Mouse (Mus musculus) heart, embryonic 13.5 days (tissue): ENCODE data around the gene Gclc. TPM values are rescaled to one million over a fixed set of nuclear protein-coding genes. Genes with fewer than 3 reads are reported as not detected.

Experiments used
- ATAC-seq: fragments of 200-750 bp; cut with Nextera tagmentation; 2 replicates; pipeline ENCODE4 v1.8.0; 2017; ENCODE audit warnings: moderate TSS enrichment; ENCODE audit not compliant: insufficient number of reproducible peaks, low FRiP score, low TSS enrichment; ENCODE audit errors: extremely low read depth
- H3K27ac ChIP-seq: fragments of 300-500 bp; sonication (generic); replicated peaks from 2 replicates; pipeline ENCODE4 v1.5.1; 2015; ENCODE audit warnings: moderate library complexity, mild to moderate bottlenecking, inconsistent platforms
- H3K27me3 ChIP-seq: fragments of 300-500 bp; sonication (generic); replicated peaks from 2 replicates; pipeline ENCODE4 v1.6.1; 2015; ENCODE audit warnings: mild to moderate bottlenecking, inconsistent platforms
- H3K36me3 ChIP-seq: fragments of 300-500 bp; sonication (generic); 2 replicates; pipeline ENCODE4 v1.6.1; 2015; ENCODE audit warnings: mild to moderate bottlenecking, inconsistent platforms
- H3K4me1 ChIP-seq: fragments of 300-500 bp; sonication (generic); 2 replicates; pipeline ENCODE4 v1.6.1; 2015; ENCODE audit warnings: inconsistent platforms
- H3K4me2 ChIP-seq: fragments of 300-500 bp; sonication (generic); 2 replicates; pipeline ENCODE4 v1.6.1; 2015; ENCODE audit warnings: inconsistent platforms, mild to moderate bottlenecking, moderate library complexity
- H3K4me3 ChIP-seq: fragments of 300-500 bp; sonication (generic); 2 replicates; pipeline ENCODE4 v1.5.1; 2015; ENCODE audit warnings: moderate library complexity, mild to moderate bottlenecking, inconsistent platforms
- H3K9ac ChIP-seq: fragments of 300-500 bp; sonication (generic); 2 replicates; pipeline ENCODE4 v1.6.1; 2015; ENCODE audit warnings: inconsistent platforms, mild to moderate bottlenecking, moderate library complexity
- H3K9me3 ChIP-seq: fragments of 300-500 bp; sonication (generic); 2 replicates; pipeline ENCODE4 v1.6.1; 2016; ENCODE audit warnings: inconsistent platforms
- whole genome bisulfite sequencing: fragments of 180-500 bp; shearing (Covaris S2); methylation state at CpG from one replicate; pipeline ENCODE4 v1.1.7; 2015; ENCODE audit warnings: mixed read lengths; 5-methylcytosine and 5-hydroxymethylcytosine counted together
- polyA plus RNA-seq: library from polyadenylated mRNA; unstranded; fragments of >200 nt; fragmentation: Nextera tagmentation; extraction: Ambion mirVana; gene quantifications from 2 replicates; pipeline ENCODE4 v1.2.1, GENCODE M21; 2015

The Gclc gene
- polyA plus RNA-seq, 1 experiment from 2014 or later: 7.6 TPM

DNA sequence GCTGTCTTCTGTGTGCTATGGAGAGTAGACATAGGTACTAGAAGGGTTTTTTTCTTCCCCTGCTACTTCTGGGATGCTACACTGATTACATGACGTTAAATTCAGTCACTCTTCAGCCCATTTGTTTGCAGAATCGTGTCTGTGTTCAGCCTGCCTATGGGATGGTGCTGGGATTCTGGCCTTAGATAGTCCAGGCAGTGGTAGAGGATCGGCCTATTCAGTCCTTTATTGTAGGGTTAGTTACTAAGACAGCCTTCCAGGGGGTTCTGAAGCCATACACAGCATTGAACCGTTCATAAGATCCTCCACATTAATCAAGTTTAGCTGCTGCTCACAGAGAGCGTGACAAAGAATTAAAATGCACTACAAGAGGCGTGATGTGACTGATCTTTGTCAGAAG is 16.6 kb downstream of the Gclc start:
- 80% methylated on average over 6 of the region's 6 CpGs for WGBS

DNA sequence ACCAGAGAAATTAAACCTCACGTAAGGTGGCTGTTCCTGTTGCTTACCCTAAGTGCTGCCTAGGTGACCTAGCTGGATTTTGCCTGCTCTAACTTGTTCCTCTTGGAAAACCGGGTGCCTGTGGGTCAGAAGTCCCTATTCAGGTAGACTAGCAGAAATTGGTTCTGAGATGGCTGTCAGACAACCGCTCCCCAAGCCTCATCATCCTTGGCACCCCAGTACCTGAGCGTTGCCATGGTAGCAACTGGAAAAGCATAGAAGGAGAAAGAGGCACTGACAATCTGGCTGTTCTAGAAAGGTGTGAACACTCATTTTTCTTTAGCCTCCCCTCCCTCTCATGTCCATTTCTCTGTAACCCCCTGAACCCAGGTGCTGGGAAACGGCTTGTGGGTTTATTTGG is 17.0 kb downstream of the Gclc start:
- H3K4me2 ChIP-seq: no peak overlapping the region
- 93% methylated on average over 5 of the region's 5 CpGs for WGBS
- H3K4me1 ChIP-seq: no peaks in the 10 kb centered on the region

More for the DNA sequence above, 16.6 kb downstream of the Gclc start:
- Histone ChIP-seq H3K9me3 (no peaks in the 10 kb centered on the region), H3K36me3 (peaks cover 11% of the 10 kb centered on the region), H3K4me2 (no peak overlapping the region), H3K9ac (no peak overlapping the region), H3K4me1 (no peaks in the 10 kb centered on the region), H3K27ac (no peak overlapping the region), H3K27me3 (no peaks in the 10 kb centered on the region), H3K4me3 (no peak overlapping the region)
- ATAC-seq: no peak

GRCm38 (mm10) chr9:77771765-77772383 is 17.5 kb downstream of the Gclc start:
- no peak for ATAC-seq
- Histone ChIP-seq H3K27ac (no peak overlapping the region), H3K27me3 (no peaks in the 10 kb centered on the region), H3K9me3 (no peaks in the 10 kb centered on the region), H3K4me2 (no peak overlapping the region), H3K4me1 (no peaks in the 10 kb centered on the region), H3K36me3 (peaks cover 21% of the 10 kb centered on the region), H3K9ac (no peak overlapping the region), H3K4me3 (no peak overlapping the region)
- WGBS: 73% methylated on average over 10 of the region's 10 CpGs

More for the DNA sequence above, 17.0 kb downstream of the Gclc start:
- Histone ChIP-seq H3K27me3 (no peaks in the 10 kb centered on the region), H3K27ac (no peak overlapping the region), H3K36me3 (peaks cover 15% of the 10 kb centered on the region), H3K4me3 (no peak overlapping the region), H3K9me3 (no peaks in the 10 kb centered on the region), H3K9ac (no peak overlapping the region)
- no peak for ATAC-seq

GRCm38 (mm10) chr9:77776720-77777515 is 22.6 kb downstream of the Gclc start:
- no peaks in the 10 kb centered on the region for H3K27me3 ChIP-seq
- H3K4me3 ChIP-seq: no peak overlapping the region
- no peak overlapping the region for H3K4me2 ChIP-seq
- no peak overlapping the region for H3K9ac ChIP-seq
- no peak for ATAC-seq
- peaks cover 56% of the 10 kb centered on the region for H3K36me3 ChIP-seq
- WGBS: 71% methylated on average over 7 of the region's 7 CpGs
- no peak overlapping the region for H3K27ac ChIP-seq
- no peaks in the 10 kb centered on the region; the same call in 1 of the 2 replicates for H3K4me1 ChIP-seq
- no peaks in the 10 kb centered on the region for H3K9me3 ChIP-seq

DNA sequence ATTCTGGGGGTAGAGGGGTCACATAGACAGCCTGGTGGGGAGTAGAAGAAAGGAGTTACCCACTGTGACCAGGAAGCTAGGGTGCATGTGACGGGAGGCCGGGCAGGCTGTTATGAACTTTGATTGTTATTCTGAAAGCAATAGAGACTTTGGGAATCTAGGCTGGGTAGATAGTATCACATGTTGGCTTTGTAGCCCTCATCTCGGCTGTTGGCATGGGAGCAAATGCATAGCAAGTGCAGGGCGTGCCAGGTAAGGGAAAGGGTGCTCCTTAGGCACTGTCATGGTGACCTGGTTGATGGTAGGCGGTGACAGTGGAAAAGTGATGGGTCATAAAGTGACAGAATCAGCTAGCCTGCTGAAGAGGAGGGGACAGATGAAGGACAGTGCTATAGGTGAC is 23.3 kb downstream of the Gclc start:
- WGBS: 87% methylated on average over 5 of the region's 5 CpGs
- Histone ChIP-seq H3K36me3 (peaks cover 56% of the 10 kb centered on the region), H3K27ac (no peak overlapping the region), H3K4me2 (no peak overlapping the region), H3K27me3 (no peaks in the 10 kb centered on the region), H3K4me1 (no peaks in the 10 kb centered on the region; the same call in 1 of the 2 replicates), H3K9ac (no peak overlapping the region), H3K9me3 (no peaks in the 10 kb centered on the region), H3K4me3 (no peak overlapping the region)
- ATAC-seq: no peak

DNA sequence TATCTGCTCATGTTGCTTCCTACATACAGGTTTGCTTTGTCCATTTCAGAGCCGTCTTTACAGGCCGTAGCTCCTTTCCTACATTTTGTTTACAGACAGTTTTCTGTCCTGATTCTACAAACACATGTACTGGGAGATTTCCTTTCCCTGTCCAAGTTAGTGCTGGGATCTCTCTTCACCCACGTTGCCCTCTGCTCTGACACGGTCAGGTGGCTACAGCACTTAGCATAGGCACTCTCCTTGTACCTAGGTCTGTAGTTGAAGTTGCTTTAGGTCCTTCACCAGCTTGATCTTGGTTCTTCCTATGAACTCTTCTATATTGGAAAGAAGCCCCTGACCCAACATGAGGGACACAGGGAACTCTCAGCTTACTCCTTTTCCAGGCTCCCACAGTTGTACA is 25.4 kb downstream of the Gclc start:
- no peak overlapping the region for H3K27ac ChIP-seq
- peaks cover 68% of the 10 kb centered on the region for H3K36me3 ChIP-seq
- 87% methylated on average over 4 of the region's 4 CpGs for WGBS
- H3K4me2 ChIP-seq: no peak overlapping the region
- no peaks in the 10 kb centered on the region for H3K27me3 ChIP-seq
- ATAC-seq: no peak
- H3K4me1 ChIP-seq: no peaks in the 10 kb centered on the region; the same call in 1 of the 2 replicates
- no peak overlapping the region for H3K9ac ChIP-seq
- H3K4me3 ChIP-seq: no peak overlapping the region
- H3K9me3 ChIP-seq: no peaks in the 10 kb centered on the region

- no peak for ATAC-seq
- H3K36me3 ChIP-seq: peaks cover 69% of the 10 kb centered on the region
- 0 out of 2 replicates have a peak overlapping the region, but pooled peaks have one; percentile 46 for H3K27ac ChIP-seq
- WGBS: 60% methylated on average over 5 of the region's 5 CpGs
- no peak overlapping the region for H3K4me2 ChIP-seq
- no peak overlapping the region for H3K4me3 ChIP-seq
- H3K27me3 ChIP-seq: no peaks in the 10 kb centered on the region
- H3K4me1 ChIP-seq: no peaks in the 10 kb centered on the region; the same call in 1 of the 2 replicates
- H3K9me3 ChIP-seq: no peaks in the 10 kb centered on the region
- no peak overlapping the region for H3K9ac ChIP-seq
Measured at GRCm38 (mm10) chr9:77781453-77782163, 27.3 kb downstream of the Gclc start.

GRCm38 (mm10) chr9:77782201-77782600 is 27.9 kb downstream of the Gclc start:
- H3K9ac ChIP-seq: no peak overlapping the region
- H3K27ac ChIP-seq: no peak overlapping the region
- no peak overlapping the region for H3K4me3 ChIP-seq
- no peak for ATAC-seq
- H3K4me1 ChIP-seq: no peaks in the 10 kb centered on the region; the same call in 1 of the 2 replicates
- no peaks in the 10 kb centered on the region for H3K27me3 ChIP-seq
- no peak overlapping the region for H3K4me2 ChIP-seq
- 49% methylated on average over 4 of the region's 4 CpGs for WGBS
- H3K36me3 ChIP-seq: peaks cover 69% of the 10 kb centered on the region
- no peaks in the 10 kb centered on the region for H3K9me3 ChIP-seq

DNA sequence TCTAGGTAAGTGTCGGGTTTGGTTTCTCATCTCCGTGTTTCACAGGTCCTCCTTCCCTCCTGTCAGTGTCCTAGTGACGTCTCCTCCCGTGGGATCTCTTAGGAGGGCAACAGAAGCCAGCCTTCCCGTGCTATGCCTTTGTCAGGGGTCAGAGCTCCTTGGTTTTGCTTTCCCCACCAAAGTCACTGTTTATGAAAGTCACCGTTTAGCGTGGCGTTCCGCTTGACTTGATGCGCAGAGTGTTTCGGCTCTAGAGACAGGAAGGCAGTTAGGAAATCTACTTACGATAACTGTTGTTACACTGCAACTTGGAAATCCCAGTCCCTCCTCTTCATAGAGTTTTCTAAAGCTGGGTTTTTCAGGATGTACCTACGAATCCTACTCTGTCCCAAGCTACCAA is 28.7 kb downstream of the Gclc start:
- Histone ChIP-seq H3K9me3 (no peaks in the 10 kb centered on the region), H3K36me3 (peaks cover 71% of the 10 kb centered on the region), H3K4me2 (no peak overlapping the region), H3K4me1 (no peaks in the 10 kb centered on the region; the same call in 1 of the 2 replicates), H3K4me3 (no peak overlapping the region), H3K27ac (no peak overlapping the region), H3K27me3 (no peaks in the 10 kb centered on the region), H3K9ac (no peak overlapping the region)
- 84% methylated on average over 13 of the region's 13 CpGs for WGBS
- ATAC-seq: no peak

DNA sequence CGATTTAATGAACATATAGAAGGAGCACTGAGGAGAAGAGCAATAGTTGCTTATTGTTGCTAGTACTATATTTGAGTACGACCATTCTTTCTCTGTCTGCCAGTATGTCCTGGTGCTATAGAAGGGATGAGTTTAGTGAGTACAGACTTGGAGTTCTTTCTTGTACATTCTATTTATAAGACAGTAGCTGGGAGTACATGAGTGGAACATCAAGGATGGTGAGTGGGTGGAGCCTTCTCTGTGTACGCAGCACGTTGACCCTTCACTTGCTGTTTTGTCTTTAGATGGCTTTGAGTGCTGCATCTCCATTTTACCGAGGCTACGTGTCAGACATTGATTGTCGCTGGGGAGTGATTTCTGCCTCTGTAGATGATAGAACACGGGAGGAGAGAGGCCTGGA is 31.1 kb downstream of the Gclc start:
- no peak for ATAC-seq
- 86% methylated on average over 8 of the region's 8 CpGs for WGBS
- Histone ChIP-seq H3K9ac (no peak overlapping the region), H3K27ac (no peak overlapping the region), H3K36me3 (peaks cover 63% of the 10 kb centered on the region), H3K27me3 (no peaks in the 10 kb centered on the region), H3K9me3 (no peaks in the 10 kb centered on the region), H3K4me2 (no peak overlapping the region), H3K4me1 (peaks cover 6% of the 10 kb centered on the region; the same call in 1 of the 2 replicates), H3K4me3 (no peak overlapping the region)

DNA sequence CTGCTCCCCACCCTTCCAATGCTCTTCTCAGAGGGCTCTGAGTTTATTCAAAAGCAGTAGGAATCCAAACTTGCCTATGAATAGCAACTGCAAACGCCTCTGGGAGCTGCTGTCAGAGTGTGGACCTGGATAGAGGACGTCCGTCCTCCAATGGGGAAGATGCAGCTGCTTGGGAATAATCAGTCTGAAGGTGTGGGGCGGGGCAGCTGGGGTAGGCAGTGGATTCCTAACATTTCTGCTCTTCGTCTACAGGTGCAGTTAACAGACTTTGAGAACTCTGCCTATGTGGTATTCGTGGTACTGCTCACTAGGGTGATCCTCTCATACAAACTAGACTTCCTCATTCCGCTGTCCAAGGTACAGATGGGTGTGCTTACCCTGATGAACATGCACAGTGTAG is 33.6 kb downstream of the Gclc start:
- H3K27ac ChIP-seq: no peak overlapping the region
- H3K4me1 ChIP-seq: peaks cover 6% of the 10 kb centered on the region; the same call in 1 of the 2 replicates
- H3K4me2 ChIP-seq: no peak overlapping the region
- no peak for ATAC-seq
- peaks cover 80% of the 10 kb centered on the region for H3K36me3 ChIP-seq
- no peak overlapping the region for H3K9ac ChIP-seq
- H3K9me3 ChIP-seq: no peaks in the 10 kb centered on the region
- H3K4me3 ChIP-seq: no peak overlapping the region
- no peaks in the 10 kb centered on the region for H3K27me3 ChIP-seq
- 82% methylated on average over 7 of the region's 7 CpGs for WGBS
